In genomic region chr5:144202430-144202829, GRCm38 (mm10) we compare ENCODE assay signal across 21 mouse cellular contexts. TPM values are rescaled to one million over a fixed set of nuclear protein-coding genes. Genes with fewer than 3 reads are reported as not detected.
DNase-seq lines count a peak whose midpoint lies in the region; ATAC-seq and TF ChIP-seq lines count a peak whose summit lies in the region.
"Had no signal": no experiment of that assay in that cellular context is flagged by ENCODE, and none has a peak within 500 bp of the region (broad histone marks: within the 10 kb centered on the region; RNA-seq: fewer than 3 reads in every experiment).

No protein-coding gene starts in this region.

- no peak for ATAC-seq in kidney, embryonic 15.5 days (replicated peaks; ENCODE audit: low FRiP score)
- no peak for ATAC-seq in lung, postnatal 0 days
- ATAC-seq: forebrain, embryonic 16.5 days; midbrain, embryonic 16.5 days had no signal

- no peaks in the 10 kb centered on the region for H3K27me3 ChIP-seq in kidney, adult 2 months (replicated peaks; ENCODE audit: control insufficient read depth, insufficient read depth, low read length)
- no peaks in the 10 kb centered on the region for H3K27me3 ChIP-seq in kidney, embryonic 15.5 days
- H3K27me3 ChIP-seq in lung, postnatal 0 days (replicated peaks; ENCODE audit: insufficient read depth, low read length), result no peaks in the 10 kb centered on the region
- no peaks in the 10 kb centered on the region for H3K27me3 ChIP-seq in ES-Bruce4 (ENCODE audit: control insufficient read depth, insufficient read depth, low read length, poor library complexity, severe bottlenecking)
- H3K27me3 ChIP-seq: neural tube, embryonic 12.5 days had no signal

- peak; percentile 23; the same call in 1 of the 2 replicates for TF ChIP-seq CTCF in kidney, adult 2 months (conservative IDR thresholded peaks at IDR 0.05; ENCODE audit: insufficient read depth, insufficient read length, low read depth, low read length)
- TF ChIP-seq CTCF in lung, postnatal 0 days (IDR thresholded peaks at IDR 0.05), result peak; percentile 42
- peak; percentile 34 for TF ChIP-seq CTCF in ES-Bruce4 (IDR thresholded peaks at IDR 0.05; ENCODE audit: low read depth, low read length)
- peak; percentile 31; the same call in 1 of the 2 replicates for TF ChIP-seq CTCF in bone marrow, adult 2 months (IDR thresholded peaks at IDR 0.05; ENCODE audit: control insufficient read depth, insufficient read depth, low read length)

- TF ChIP-seq EP300 in lung, postnatal 0 days (IDR thresholded peaks at IDR 0.05), result no peak
- no peak for TF ChIP-seq EP300 in ES-Bruce4 (IDR thresholded peaks at IDR 0.05; ENCODE audit: insufficient read depth, low read depth, low read length)

- H3K4me3 ChIP-seq in kidney, adult 2 months (ENCODE audit: insufficient read depth, low read depth, low read length), result no peak overlapping the region
- no peak overlapping the region for H3K4me3 ChIP-seq in kidney, embryonic 15.5 days (replicated peaks)
- H3K4me3 ChIP-seq in lung, postnatal 0 days (ENCODE audit: low read depth, low read length), result no peak overlapping the region
- no peak overlapping the region for H3K4me3 ChIP-seq in ES-Bruce4 (ENCODE audit: low read depth, low read length)
- H3K4me3 ChIP-seq in bone marrow, adult 2 months (replicated peaks; ENCODE audit: control insufficient read depth, low read depth, low read length), result no peak overlapping the region
- H3K4me3 ChIP-seq: heart, embryonic 10.5 days; neural tube, embryonic 12.5 days had no signal

- WGBS in kidney, adult 2 months, result 97% methylated on average over 6 of the region's 6 CpGs
- 96% methylated on average over 6 of the region's 6 CpGs for whole genome bisulfite sequencing in kidney, embryonic 15.5 days
- 96% methylated on average over 6 of the region's 6 CpGs for WGBS in lung, postnatal 0 days
- WGBS in bone marrow, adult 2 months, result 88% methylated on average over 6 of the region's 6 CpGs

- H3K9ac ChIP-seq in kidney, embryonic 15.5 days, result no peak overlapping the region
- no peak overlapping the region for H3K9ac ChIP-seq in lung, postnatal 0 days (replicated peaks; ENCODE audit: low read depth)
- no peak overlapping the region for H3K9ac ChIP-seq in ES-Bruce4 (ENCODE audit: low read depth, poor library complexity, severe bottlenecking)
- H3K9ac ChIP-seq: neural tube, embryonic 12.5 days had no signal

- no peak for DNase-seq in kidney, adult 2 months
- no peak for DNase-seq in lung, postnatal 0 days (ENCODE audit: low spot score)
- DNase-seq in lung, adult 18-20 months, result no peak
- DNase-seq in left cerebral cortex, adult 18-20 months (ENCODE audit: low spot score in 2 of 2), result no peak
- DNase-seq in gastrocnemius, postnatal 14 days, result no peak
- DNase-seq: adrenal gland, postnatal 10 days; kidney, postnatal 10 days; layer of hippocampus, adult 9-11 months; left cerebral cortex, postnatal 4 days; right cerebral cortex, postnatal 4 days; thymus, postnatal 14 days had no signal

- no peaks in the 10 kb centered on the region for H3K4me1 ChIP-seq in kidney, adult 2 months (ENCODE audit: control insufficient read depth, insufficient read depth, low read length)
- H3K4me1 ChIP-seq in kidney, embryonic 15.5 days, result no peaks in the 10 kb centered on the region
- no peaks in the 10 kb centered on the region for H3K4me1 ChIP-seq in lung, postnatal 0 days (ENCODE audit: insufficient read depth, low read depth, low read length)
- H3K4me1 ChIP-seq in ES-Bruce4 (ENCODE audit: control insufficient read depth, insufficient read depth, low read length), result no peaks in the 10 kb centered on the region
- no peaks in the 10 kb centered on the region for H3K4me1 ChIP-seq in bone marrow, adult 2 months (ENCODE audit: control insufficient read depth, insufficient read depth, low read length)
- H3K4me1 ChIP-seq: neural tube, embryonic 12.5 days had no signal

- H3K4me2 ChIP-seq in kidney, embryonic 15.5 days, result no peak overlapping the region
- no peak overlapping the region for H3K4me2 ChIP-seq in lung, postnatal 0 days (replicated peaks; ENCODE audit: low read depth, low read length)
- H3K4me2 ChIP-seq: neural tube, embryonic 12.5 days had no signal

- no peaks in the 10 kb centered on the region for H3K36me3 ChIP-seq in kidney, adult 2 months (ENCODE audit: control insufficient read depth, insufficient read depth, low read length)
- H3K36me3 ChIP-seq in kidney, embryonic 15.5 days, result peaks cover 58% of the 10 kb centered on the region
- peaks cover 35% of the 10 kb centered on the region for H3K36me3 ChIP-seq in lung, postnatal 0 days (ENCODE audit: insufficient read depth, low read length)
- no peaks in the 10 kb centered on the region for H3K36me3 ChIP-seq in ES-Bruce4 (ENCODE audit: control insufficient read depth, insufficient read depth, low read length, poor library complexity, severe bottlenecking)

- no peaks in the 10 kb centered on the region; the same call in 1 of the 2 replicates for H3K9me3 ChIP-seq in kidney, embryonic 15.5 days (replicated peaks)
- no peaks in the 10 kb centered on the region for H3K9me3 ChIP-seq in lung, postnatal 0 days (ENCODE audit: low read length)
- H3K9me3 ChIP-seq in ES-Bruce4 (replicated peaks; ENCODE audit: control insufficient read depth, insufficient read depth, low read length, poor library complexity, severe bottlenecking), result no peaks in the 10 kb centered on the region
- H3K9me3 ChIP-seq: G1E had no signal

- intact Hi-C loops in gastrocnemius, postnatal 14 days (cut with DNase I; ENCODE audit: low total_unique reads), result no loop called here

- TF ChIP-seq POLR2A in kidney, adult 2 months (IDR thresholded peaks at IDR 0.05; ENCODE audit: low read depth, low read length), result no peak
- TF ChIP-seq POLR2A in ES-Bruce4 (IDR thresholded peaks at IDR 0.05; ENCODE audit: insufficient read depth, low read length), result no peak
- no peak for TF ChIP-seq POLR2A in bone marrow, adult 2 months (IDR thresholded peaks at IDR 0.05; ENCODE audit: borderline replicate concordance, control insufficient read depth, low read depth, low read length)

- H3K27ac ChIP-seq in kidney, adult 2 months (ENCODE audit: insufficient read depth, low read depth, low read length), result no peak overlapping the region
- H3K27ac ChIP-seq in kidney, embryonic 15.5 days, result no peak overlapping the region
- no peak overlapping the region for H3K27ac ChIP-seq in lung, postnatal 0 days (ENCODE audit: low read length)
- no peak overlapping the region for H3K27ac ChIP-seq in ES-Bruce4 (ENCODE audit: insufficient read depth, low read length)
- no peak overlapping the region for H3K27ac ChIP-seq in bone marrow, adult 2 months (ENCODE audit: control insufficient read depth, insufficient read depth, low read depth, low read length, poor library complexity)
- H3K27ac ChIP-seq: heart, embryonic 10.5 days; neural tube, embryonic 12.5 days had no signal

RNA-seq across cellular contexts. Expression of gene Bhlha15, which starts 12.3 kb away (rescaled TPM):
- polyA plus RNA-seq in kidney, adult 2 months (2012; rRNA removed), result 0.14 and 0.24 TPM in 2 replicates
- polyA plus RNA-seq in kidney, embryonic 15.5 days (2015; fragmentation: Nextera tagmentation; extraction: Ambion mirVana), result 0.48 and 0.71 TPM in 2 replicates
- polyA plus RNA-seq in lung, postnatal 0 days (2015; fragmentation: Nextera tagmentation; extraction: Ambion mirVana), result 0.20 TPM in 1 of 2 replicates, not detected in the other
- polyA plus RNA-seq in ES-Bruce4 (2011; ENCODE audit: insufficient read depth, insufficient read length, low read depth, missing spikeins), result 3.0 and 3.1 TPM in 2 replicates
- polyA plus RNA-seq in bone marrow, adult 2 months (2011; ENCODE audit: insufficient read depth, insufficient read length, low replicate concordance, missing spikeins), result 0.56 and 0.72 TPM in 2 replicates
- under 1 TPM; 0.16 to 0.30 TPM for total RNA-seq in left cerebral cortex, adult 18-20 months (2021)
- not detected for total RNA-seq in gastrocnemius, postnatal 14 days (2021)
- total RNA-seq: gastrocnemius, adult 8-10 months; heart, postnatal 25 days had no signal
- polyA plus RNA-seq: midbrain, embryonic 16.5 days had no signal

RNA-seq across cellular contexts. Expression of gene Tecpr1, which starts 21.0 kb away (rescaled TPM):
- 35.6 and 36.6 TPM in 2 replicates for polyA plus RNA-seq in kidney, adult 2 months (2012; rRNA removed)
- 22.4 and 23.6 TPM in 2 replicates for polyA plus RNA-seq in kidney, embryonic 15.5 days (2015; fragmentation: Nextera tagmentation; extraction: Ambion mirVana)
- polyA plus RNA-seq in lung, postnatal 0 days (2015; fragmentation: Nextera tagmentation; extraction: Ambion mirVana), result 34.1 and 35.0 TPM in 2 replicates
- 10.7 and 11.6 TPM in 2 replicates for polyA plus RNA-seq in ES-Bruce4 (2011; ENCODE audit: insufficient read depth, insufficient read length, low read depth, missing spikeins)
- polyA plus RNA-seq in bone marrow, adult 2 months (2011; ENCODE audit: insufficient read depth, insufficient read length, low replicate concordance, missing spikeins), result 9.6 and 11.9 TPM in 2 replicates
- total RNA-seq in left cerebral cortex, adult 18-20 months (2021), result 10 to 100 TPM; 91.9 to 92.5 TPM
- 10 to 100 TPM; 13.9 to 17.8 TPM for total RNA-seq in gastrocnemius, postnatal 14 days (2021)

RNA-seq across cellular contexts. Expression of gene Bri3, which starts 41.8 kb away (rescaled TPM):
- polyA plus RNA-seq in kidney, adult 2 months (2012; rRNA removed), result 190 and 242 TPM in 2 replicates
- 123 and 129 TPM in 2 replicates for polyA plus RNA-seq in kidney, embryonic 15.5 days (2015; fragmentation: Nextera tagmentation; extraction: Ambion mirVana)
- polyA plus RNA-seq in lung, postnatal 0 days (2015; fragmentation: Nextera tagmentation; extraction: Ambion mirVana), result 278 and 286 TPM in 2 replicates
- 77.9 and 82.6 TPM in 2 replicates for polyA plus RNA-seq in ES-Bruce4 (2011; ENCODE audit: insufficient read depth, insufficient read length, low read depth, missing spikeins)
- 29.0 and 57.2 TPM in 2 replicates for polyA plus RNA-seq in bone marrow, adult 2 months (2011; ENCODE audit: insufficient read depth, insufficient read length, low replicate concordance, missing spikeins)
- total RNA-seq in left cerebral cortex, adult 18-20 months (2021), result 10 to 100 TPM; 67.8 to 73.6 TPM
- 10 to 100 TPM; 39.1 to 39.7 TPM for total RNA-seq in gastrocnemius, postnatal 14 days (2021)
